Mouse (Mus musculus): ENCODE results near the gene Myt1l.
A peak's percentile ranks its signal among the peaks of the same experiment; 100 is the strongest.

Myt1l gene

GRCm38 (mm10) chr12:29897533-29898085 is 369.4 kb downstream of the Myt1l start:
- DNase-seq (ENCODE audit: low spot score in 2 of 2) = no peak

GRCm38 (mm10) chr12:29904101-29904874 is 376.1 kb downstream of the Myt1l start:
- DNase-seq (ENCODE audit: low spot score in 2 of 2) = peak in 1 of 2 experiments; percentile 43

- DNase-seq (ENCODE audit: low spot score in 2 of 2) = peak; percentile 32 to 37
Measured at GRCm38 (mm10) chr12:29907056-29907455, 378.9 kb downstream of the Myt1l start.

- no peak for DNase-seq (ENCODE audit: low spot score in 2 of 2)
Measured at GRCm38 (mm10) chr12:29916139-29916538, 388.0 kb downstream of the Myt1l start.

- DNase-seq (ENCODE audit: low spot score in 2 of 2) = no peak
Measured at GRCm38 (mm10) chr12:29916807-29917206, 388.6 kb downstream of the Myt1l start.

- DNase-seq (ENCODE audit: low spot score in 2 of 2) = no peak
Measured at GRCm38 (mm10) chr12:29920298-29920697, 392.1 kb downstream of the Myt1l start.

- DNase-seq (ENCODE audit: low spot score in 2 of 2) = no peak
Measured at GRCm38 (mm10) chr12:29921481-29921880, 393.3 kb downstream of the Myt1l start.

- DNase-seq (ENCODE audit: low spot score in 2 of 2) = no peak
Measured at GRCm38 (mm10) chr12:29926896-29927295, 398.7 kb downstream of the Myt1l start.

GRCm38 (mm10) chr12:29930591-29930990 is 402.4 kb downstream of the Myt1l start:
- DNase-seq (ENCODE audit: low spot score in 2 of 2) = no peak

- DNase-seq (ENCODE audit: low spot score in 2 of 2) = peak in 1 of 2 experiments; percentile 26
Measured at GRCm38 (mm10) chr12:29932951-29933350, 404.8 kb downstream of the Myt1l start.

- DNase-seq (ENCODE audit: low spot score in 2 of 2) = no peak
Measured at GRCm38 (mm10) chr12:29933501-29933900, 405.3 kb downstream of the Myt1l start.

GRCm38 (mm10) chr12:29934120-29934581 is 406.0 kb downstream of the Myt1l start:
- DNase-seq (ENCODE audit: low spot score in 2 of 2) = peak; percentile 69 to 81

GRCm38 (mm10) chr12:29937308-29937707 is 409.1 kb downstream of the Myt1l start, which contains the start of gene Pxdn:
Gene Pxdn, plus strand, starts transcription at chr12:29937608.
- no peak for DNase-seq (ENCODE audit: low spot score in 2 of 2)

- peak; percentile 61 to 62 for DNase-seq (ENCODE audit: low spot score in 2 of 2)
Measured at GRCm38 (mm10) chr12:29937851-29938375, 409.7 kb downstream of the Myt1l start.

GRCm38 (mm10) chr12:29938376-29939041 is 410.3 kb downstream of the Myt1l start:
- peak; percentile 44 to 46 for DNase-seq (ENCODE audit: low spot score in 2 of 2)

GRCm38 (mm10) chr12:29939261-29939671 is 411.1 kb downstream of the Myt1l start:
- no peak for DNase-seq (ENCODE audit: low spot score in 2 of 2)

GRCm38 (mm10) chr12:29942435-29942834 is 414.3 kb downstream of the Myt1l start:
- DNase-seq (ENCODE audit: low spot score in 2 of 2) = no peak

GRCm38 (mm10) chr12:29944650-29945049 is 416.5 kb downstream of the Myt1l start:
- DNase-seq (ENCODE audit: low spot score in 2 of 2) = no peak

- no peak for DNase-seq (ENCODE audit: low spot score in 2 of 2)
Measured at GRCm38 (mm10) chr12:29945182-29945743, 417.1 kb downstream of the Myt1l start.

GRCm38 (mm10) chr12:29951043-29951442 is 422.9 kb downstream of the Myt1l start:
- no peak for DNase-seq (ENCODE audit: low spot score in 2 of 2)

GRCm38 (mm10) chr12:29951485-29951884 is 423.3 kb downstream of the Myt1l start:
- no peak for DNase-seq (ENCODE audit: low spot score in 2 of 2)

- DNase-seq (ENCODE audit: low spot score in 2 of 2) = no peak
Measured at GRCm38 (mm10) chr12:29952102-29952501, 423.9 kb downstream of the Myt1l start.

All from right cerebral cortex, postnatal 36 days (tissue).